Mouse (Mus musculus): ENCODE data around the gene Zranb1. TPM values are rescaled to one million over a fixed set of nuclear protein-coding genes. Genes with fewer than 3 reads are reported as not detected.

The Zranb1 gene
- polyA plus RNA-seq, 1 experiment = 5.4 TPM

- TF ChIP-seq USF1 (IDR thresholded peaks at IDR 0.05; ENCODE audit: low read depth) (no peak), CEBPB (IDR thresholded peaks at IDR 0.05; ENCODE audit: low read depth) (no peak), MYOD1 (IDR thresholded peaks at IDR 0.05; ENCODE audit: control insufficient read depth, insufficient read length, low read depth) (no peak), CTCF (IDR thresholded peaks at IDR 0.05; ENCODE audit: control insufficient read depth, insufficient read depth, insufficient read length) (no peak), FOSL1 (IDR thresholded peaks at IDR 0.05; ENCODE audit: insufficient read depth, low read length, poor library complexity, severe bottlenecking) (no peak), MYOG (IDR thresholded peaks at IDR 0.05; ENCODE audit: control insufficient read depth, extremely low read depth, insufficient read length) (no peak), MAX (IDR thresholded peaks at IDR 0.05) (no peak)
- Histone ChIP-seq H3K79me3 (ENCODE audit: low read depth) (no peaks in the 10 kb centered on the region), H3K79me2 (ENCODE audit: control insufficient read depth, insufficient read depth) (no peaks in the 10 kb centered on the region), H3K36me3 (ENCODE audit: control insufficient read depth, insufficient read depth) (peaks cover 73% of the 10 kb centered on the region), H3K4me3 (ENCODE audit: insufficient read depth, poor library complexity, severe bottlenecking) (no peak overlapping the region), H3K27me3 (ENCODE audit: control insufficient read depth, insufficient read depth, insufficient read length) (no peaks in the 10 kb centered on the region), H3ac (ENCODE audit: control insufficient read depth, insufficient read length, low read depth) (no peak overlapping the region)
Measured at GRCm38 (mm10) chr7:132991240-132991900, 60.4 kb downstream of the Zranb1 start.

- Histone ChIP-seq H3K4me3 (ENCODE audit: insufficient read depth, poor library complexity, severe bottlenecking) (no peak overlapping the region), H3K36me3 (ENCODE audit: control insufficient read depth, insufficient read depth) (peaks cover 81% of the 10 kb centered on the region), H3K79me3 (ENCODE audit: low read depth) (no peaks in the 10 kb centered on the region), H3K27me3 (ENCODE audit: control insufficient read depth, insufficient read depth, insufficient read length) (no peaks in the 10 kb centered on the region), H3K79me2 (ENCODE audit: control insufficient read depth, insufficient read depth) (no peaks in the 10 kb centered on the region), H3ac (ENCODE audit: control insufficient read depth, insufficient read length, low read depth) (no peak overlapping the region)
- TF ChIP-seq FOSL1 (IDR thresholded peaks at IDR 0.05; ENCODE audit: insufficient read depth, low read length, poor library complexity, severe bottlenecking) (no peak), MYOG (IDR thresholded peaks at IDR 0.05; ENCODE audit: control insufficient read depth, extremely low read depth, insufficient read length) (no peak), USF1 (IDR thresholded peaks at IDR 0.05; ENCODE audit: low read depth) (no peak), MAX (IDR thresholded peaks at IDR 0.05) (no peak), CEBPB (IDR thresholded peaks at IDR 0.05; ENCODE audit: low read depth) (no peak), MYOD1 (IDR thresholded peaks at IDR 0.05; ENCODE audit: control insufficient read depth, insufficient read length, low read depth) (peak; percentile 61)
Measured at GRCm38 (mm10) chr7:132992967-132993615, 62.1 kb downstream of the Zranb1 start.

- no peaks in the 10 kb centered on the region for H3K79me2 ChIP-seq (ENCODE audit: control insufficient read depth, insufficient read depth)
- H3ac ChIP-seq (ENCODE audit: control insufficient read depth, insufficient read length, low read depth) = no peak overlapping the region
- TF ChIP-seq MYOG (IDR thresholded peaks at IDR 0.05; ENCODE audit: control insufficient read depth, extremely low read depth, insufficient read length) (no peak), MYOD1 (IDR thresholded peaks at IDR 0.05; ENCODE audit: control insufficient read depth, insufficient read length, low read depth) (no peak), USF1 (IDR thresholded peaks at IDR 0.05; ENCODE audit: low read depth) (no peak), FOSL1 (IDR thresholded peaks at IDR 0.05; ENCODE audit: insufficient read depth, low read length, poor library complexity, severe bottlenecking) (no peak), CEBPB (IDR thresholded peaks at IDR 0.05; ENCODE audit: low read depth) (no peak), CTCF (IDR thresholded peaks at IDR 0.05; ENCODE audit: control insufficient read depth, insufficient read depth, insufficient read length) (no peak), MAX (IDR thresholded peaks at IDR 0.05) (no peak)
- no peaks in the 10 kb centered on the region for H3K27me3 ChIP-seq (ENCODE audit: control insufficient read depth, insufficient read depth, insufficient read length)
- no peak overlapping the region for H3K4me3 ChIP-seq (ENCODE audit: insufficient read depth, poor library complexity, severe bottlenecking)
- no peaks in the 10 kb centered on the region for H3K79me3 ChIP-seq (ENCODE audit: low read depth)
- peaks cover 77% of the 10 kb centered on the region for H3K36me3 ChIP-seq (ENCODE audit: control insufficient read depth, insufficient read depth)
Measured at GRCm38 (mm10) chr7:132994120-132994519, 63.2 kb downstream of the Zranb1 start.

- H3ac ChIP-seq (ENCODE audit: control insufficient read depth, insufficient read length, low read depth) = no peak overlapping the region
- no peaks in the 10 kb centered on the region for H3K79me3 ChIP-seq (ENCODE audit: low read depth)
Measured at GRCm38 (mm10) chr7:132994628-132995191, 63.8 kb downstream of the Zranb1 start.

GRCm38 (mm10) chr7:132996391-132996790, 65.4 kb downstream of the Zranb1 start:
- TF ChIP-seq MYOD1 (IDR thresholded peaks at IDR 0.05; ENCODE audit: control insufficient read depth, insufficient read length, low read depth) (no peak), USF1 (IDR thresholded peaks at IDR 0.05; ENCODE audit: low read depth) (no peak), MAX (IDR thresholded peaks at IDR 0.05) (no peak), MYOG (IDR thresholded peaks at IDR 0.05; ENCODE audit: control insufficient read depth, extremely low read depth, insufficient read length) (no peak), CEBPB (IDR thresholded peaks at IDR 0.05; ENCODE audit: low read depth) (no peak), FOSL1 (IDR thresholded peaks at IDR 0.05; ENCODE audit: insufficient read depth, low read length, poor library complexity, severe bottlenecking) (no peak), CTCF (IDR thresholded peaks at IDR 0.05; ENCODE audit: control insufficient read depth, insufficient read depth, insufficient read length) (no peak)
- H3K36me3 ChIP-seq (ENCODE audit: control insufficient read depth, insufficient read depth) = peaks cover 57% of the 10 kb centered on the region
- no peaks in the 10 kb centered on the region for H3K27me3 ChIP-seq (ENCODE audit: control insufficient read depth, insufficient read depth, insufficient read length)
- no peaks in the 10 kb centered on the region for H3K79me2 ChIP-seq (ENCODE audit: control insufficient read depth, insufficient read depth)
- H3K79me3 ChIP-seq (ENCODE audit: low read depth) = no peaks in the 10 kb centered on the region
- H3ac ChIP-seq (ENCODE audit: control insufficient read depth, insufficient read length, low read depth) = no peak overlapping the region
- no peak overlapping the region for H3K4me3 ChIP-seq (ENCODE audit: insufficient read depth, poor library complexity, severe bottlenecking)

More at GRCm38 (mm10) chr7:132994628-132995191, 63.8 kb downstream of the Zranb1 start:
- H3K36me3 ChIP-seq (ENCODE audit: control insufficient read depth, insufficient read depth) = peaks cover 72% of the 10 kb centered on the region
- H3K4me3 ChIP-seq (ENCODE audit: insufficient read depth, poor library complexity, severe bottlenecking) = no peak overlapping the region
- H3K79me2 ChIP-seq (ENCODE audit: control insufficient read depth, insufficient read depth) = no peaks in the 10 kb centered on the region
- H3K27me3 ChIP-seq (ENCODE audit: control insufficient read depth, insufficient read depth, insufficient read length) = no peaks in the 10 kb centered on the region
- no peak for TF ChIP-seq CTCF (IDR thresholded peaks at IDR 0.05; ENCODE audit: control insufficient read depth, insufficient read depth, insufficient read length)
- TF ChIP-seq FOSL1 (IDR thresholded peaks at IDR 0.05; ENCODE audit: insufficient read depth, low read length, poor library complexity, severe bottlenecking) = no peak
- TF ChIP-seq MYOD1 (IDR thresholded peaks at IDR 0.05; ENCODE audit: control insufficient read depth, insufficient read length, low read depth) = no peak
- no peak for TF ChIP-seq MYOG (IDR thresholded peaks at IDR 0.05; ENCODE audit: control insufficient read depth, extremely low read depth, insufficient read length)
- no peak for TF ChIP-seq MAX (IDR thresholded peaks at IDR 0.05)
